Mouse (Mus musculus): ENCODE results near the gene Zfp318. TPM values are rescaled to one million over a fixed set of nuclear protein-coding genes. Genes with fewer than 3 reads are reported as not detected.

Gene Zfp318
- polyA plus RNA-seq, 1 experiment from 2014 or later: 10.7 TPM

GRCm38 (mm10) chr17:46438298-46438873, 54.9 kb downstream of the Zfp318 start, which contains the start of gene Slc22a7:
TSS of gene Slc22a7 (minus strand) at chr17:46438457.
- no peaks in the 10 kb centered on the region for H3K36me3 ChIP-seq (ENCODE audit: control insufficient read depth, insufficient read depth, low read length)
- no peak within 1 kb of the TSS; the same call in 1 of the 2 replicates for H3K9ac ChIP-seq (ENCODE audit: low read length)
- H3K27me3 ChIP-seq (replicated peaks; ENCODE audit: control insufficient read depth, insufficient read depth, low read length): no peaks in the 10 kb centered on the region

DNA sequence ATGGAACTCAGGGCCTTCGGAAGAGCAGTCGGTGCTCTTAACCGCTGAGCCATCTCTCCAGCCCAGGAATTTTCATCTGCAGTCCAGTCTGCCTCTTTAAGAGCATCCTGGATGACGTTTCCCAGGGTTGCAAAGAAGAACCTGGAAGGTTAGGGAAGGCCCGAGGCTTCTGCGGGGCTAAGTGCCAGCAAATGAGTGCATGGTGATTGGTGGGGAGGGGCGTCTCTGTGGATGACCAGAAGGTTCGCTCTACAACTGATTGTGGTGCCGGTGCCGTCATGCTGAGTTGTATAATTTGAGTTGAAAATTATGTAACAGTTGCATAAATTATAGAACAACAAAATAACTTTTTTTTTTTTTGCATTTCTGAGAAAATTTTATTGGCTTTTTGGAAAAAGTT, 55.6 kb downstream of the Zfp318 start:
- H3K27me3 ChIP-seq (replicated peaks; ENCODE audit: control insufficient read depth, insufficient read depth, low read length): no peaks in the 10 kb centered on the region; the same call in 1 of the 2 replicates

More at GRCm38 (mm10) chr17:46438298-46438873, 54.9 kb downstream of the Zfp318 start, which contains the start of gene Slc22a7:
- Histone ChIP-seq H3K4me2 (ENCODE audit: low read length) (no peak within 1 kb of the TSS), H3K27ac (ENCODE audit: low read depth, low read length) (no peak within 1 kb of the TSS), H3K9me3 (replicated peaks; ENCODE audit: control insufficient read depth, low read length) (no peaks in the 10 kb centered on the region), H3K4me3 (ENCODE audit: low read depth, low read length) (no peak within 1 kb of the TSS), H3K4me1 (ENCODE audit: control insufficient read depth, insufficient read depth, low read length) (no peaks in the 10 kb centered on the region)
- ATAC-seq (no peak), DNase-seq (ENCODE audit: low spot score) (no peak)
- WGBS: 95% methylated on average over 4 of the region's 4 CpGs

GRCm38 (mm10) chr17:46444839-46445579, 61.5 kb downstream of the Zfp318 start:
- Histone ChIP-seq H3K4me1 (ENCODE audit: control insufficient read depth, insufficient read depth, low read length) (no peaks in the 10 kb centered on the region), H3K36me3 (ENCODE audit: control insufficient read depth, insufficient read depth, low read length) (0 out of 2 replicates have a peak, but pooled peaks cover 9% of the 10 kb centered on the region), H3K27me3 (replicated peaks; ENCODE audit: control insufficient read depth, insufficient read depth, low read length) (peaks cover 16% of the 10 kb centered on the region), H3K9me3 (replicated peaks; ENCODE audit: control insufficient read depth, low read length) (no peaks in the 10 kb centered on the region), H3K9ac (ENCODE audit: low read length) (no peak overlapping the region), H3K4me3 (ENCODE audit: low read depth, low read length) (no peak overlapping the region), H3K27ac (ENCODE audit: low read depth, low read length) (no peak overlapping the region), H3K4me2 (ENCODE audit: low read length) (0 out of 2 replicates have a peak overlapping the region, but pooled peaks have one; percentile 21)
- 5% methylated on average over 44 of the region's 50 CpGs for WGBS
- no peak for ATAC-seq
- DNase-seq (ENCODE audit: low spot score): no peak

More for the DNA sequence above, 55.6 kb downstream of the Zfp318 start:
- Histone ChIP-seq H3K4me2 (ENCODE audit: low read length) (no peak overlapping the region), H3K9me3 (replicated peaks; ENCODE audit: control insufficient read depth, low read length) (no peaks in the 10 kb centered on the region), H3K9ac (ENCODE audit: low read length) (no peak overlapping the region), H3K4me3 (ENCODE audit: low read depth, low read length) (no peak overlapping the region), H3K4me1 (ENCODE audit: control insufficient read depth, insufficient read depth, low read length) (no peaks in the 10 kb centered on the region), H3K36me3 (ENCODE audit: control insufficient read depth, insufficient read depth, low read length) (no peaks in the 10 kb centered on the region), H3K27ac (ENCODE audit: low read depth, low read length) (no peak overlapping the region)
- WGBS: 92% methylated on average over 10 of the region's 10 CpGs
- no peak for DNase-seq (ENCODE audit: low spot score)
- ATAC-seq: no peak

GRCm38 (mm10) chr17:46446264-46446663, 62.7 kb downstream of the Zfp318 start:
- Histone ChIP-seq H3K4me2 (ENCODE audit: low read length) (no peak overlapping the region), H3K27me3 (replicated peaks; ENCODE audit: control insufficient read depth, insufficient read depth, low read length) (peaks cover 16% of the 10 kb centered on the region), H3K4me1 (ENCODE audit: control insufficient read depth, insufficient read depth, low read length) (no peaks in the 10 kb centered on the region), H3K9me3 (replicated peaks; ENCODE audit: control insufficient read depth, low read length) (no peaks in the 10 kb centered on the region), H3K4me3 (ENCODE audit: low read depth, low read length) (no peak overlapping the region), H3K36me3 (ENCODE audit: control insufficient read depth, insufficient read depth, low read length) (0 out of 2 replicates have a peak, but pooled peaks cover 9% of the 10 kb centered on the region), H3K27ac (ENCODE audit: low read depth, low read length) (no peak overlapping the region), H3K9ac (ENCODE audit: low read length) (no peak overlapping the region)
- ATAC-seq (no peak), DNase-seq (ENCODE audit: low spot score) (no peak)
- WGBS: 90% methylated on average over 16 of the region's 16 CpGs

DNA sequence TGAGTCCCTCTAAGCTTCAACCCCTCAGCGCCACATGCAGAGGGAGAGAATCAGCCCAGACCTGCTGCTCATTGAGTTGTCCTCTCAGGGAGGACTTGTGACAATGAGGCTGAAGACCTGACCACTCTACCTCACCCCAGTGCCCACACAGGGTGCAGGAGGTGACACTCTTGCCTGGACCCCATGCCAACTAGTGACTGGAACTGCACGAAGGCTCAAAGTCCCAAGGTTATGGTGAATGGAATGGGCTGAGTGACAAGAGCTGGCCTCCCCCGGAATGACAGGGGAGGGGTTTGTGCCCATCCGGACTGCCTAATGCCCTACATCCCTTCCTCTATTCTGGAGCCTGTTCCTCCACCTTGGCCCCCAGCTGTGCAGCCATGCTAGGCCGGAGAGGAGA, 69.2 kb downstream of the Zfp318 start:
- Histone ChIP-seq H3K9ac (ENCODE audit: low read length) (no peak overlapping the region), H3K4me3 (ENCODE audit: low read depth, low read length) (no peak overlapping the region), H3K4me2 (ENCODE audit: low read length) (no peak overlapping the region), H3K9me3 (replicated peaks; ENCODE audit: control insufficient read depth, low read length) (no peaks in the 10 kb centered on the region), H3K27me3 (replicated peaks; ENCODE audit: control insufficient read depth, insufficient read depth, low read length) (peaks cover 12% of the 10 kb centered on the region), H3K4me1 (ENCODE audit: control insufficient read depth, insufficient read depth, low read length) (peaks cover 24% of the 10 kb centered on the region), H3K36me3 (ENCODE audit: control insufficient read depth, insufficient read depth, low read length) (no peaks in the 10 kb centered on the region), H3K27ac (ENCODE audit: low read depth, low read length) (no peak overlapping the region)
- ATAC-seq: no peak
- WGBS: 30% methylated on average over 5 of the region's 5 CpGs
- DNase-seq (ENCODE audit: low spot score): no peak

DNA sequence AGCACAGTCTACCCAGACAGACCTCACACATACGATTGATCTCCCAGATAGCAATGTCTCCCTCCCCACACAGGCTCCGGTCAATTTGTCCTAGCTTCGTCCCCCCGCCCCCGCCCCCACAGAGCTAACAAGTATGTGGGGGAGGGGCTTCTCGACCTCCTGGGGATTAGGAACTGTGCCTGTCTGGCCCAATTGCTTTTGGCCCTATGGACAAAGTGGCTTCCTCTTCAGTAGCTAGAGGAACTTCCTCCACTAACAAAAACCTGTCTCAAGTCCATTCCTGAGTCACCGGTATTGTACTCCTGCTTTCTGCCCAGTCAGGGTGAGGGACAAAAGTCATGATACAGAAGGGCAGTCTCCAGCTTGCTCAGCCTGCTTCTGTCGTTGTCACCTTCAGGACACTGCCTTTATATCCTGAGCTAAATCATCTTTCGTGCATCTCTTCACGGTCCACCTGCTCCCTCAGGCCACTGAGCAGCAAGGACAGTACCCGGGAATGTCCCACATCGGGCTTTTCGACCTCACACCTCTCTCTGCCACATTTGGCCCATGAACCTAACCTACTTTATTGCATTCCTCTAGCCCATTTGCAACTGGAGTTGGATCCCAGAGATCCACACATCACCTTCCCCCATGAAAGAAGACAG, 69.9 kb downstream of the Zfp318 start:
- H3K9ac ChIP-seq (ENCODE audit: low read length): peak overlapping the region; percentile 40; the same call in 1 of the 2 replicates
- 0 out of 2 replicates have a peak overlapping the region, but pooled peaks have one; percentile 27 for H3K4me3 ChIP-seq (ENCODE audit: low read depth, low read length)
- 0 out of 2 replicates have a peak overlapping the region, but pooled peaks have one; percentile 14 for H3K27ac ChIP-seq (ENCODE audit: low read depth, low read length)

GRCm38 (mm10) chr17:46453970-46454411, 70.5 kb downstream of the Zfp318 start:
- H3K4me2 ChIP-seq (ENCODE audit: low read length): peak overlapping the region; percentile 71
- H3K36me3 ChIP-seq (ENCODE audit: control insufficient read depth, insufficient read depth, low read length): peaks cover 3% of the 10 kb centered on the region; the same call in 1 of the 2 replicates
- 0 out of 2 replicates have a peak overlapping the region, but pooled peaks have one; percentile 14 for H3K27ac ChIP-seq (ENCODE audit: low read depth, low read length)
- DNase-seq (ENCODE audit: low spot score) (peak; percentile 50), ATAC-seq (peak; percentile 41)
- peak overlapping the region; percentile 27 for H3K4me3 ChIP-seq (ENCODE audit: low read depth, low read length)
- H3K9ac ChIP-seq (ENCODE audit: low read length): peak overlapping the region; percentile 40
- peaks cover 12% of the 10 kb centered on the region for H3K27me3 ChIP-seq (replicated peaks; ENCODE audit: control insufficient read depth, insufficient read depth, low read length)
- H3K9me3 ChIP-seq (replicated peaks; ENCODE audit: control insufficient read depth, low read length): no peaks in the 10 kb centered on the region
- 2% methylated on average over 26 of the region's 26 CpGs for WGBS
- H3K4me1 ChIP-seq (ENCODE audit: control insufficient read depth, insufficient read depth, low read length): peaks cover 24% of the 10 kb centered on the region

More for the DNA sequence above, 69.9 kb downstream of the Zfp318 start:
- Histone ChIP-seq H3K36me3 (ENCODE audit: control insufficient read depth, insufficient read depth, low read length) (no peaks in the 10 kb centered on the region), H3K27me3 (replicated peaks; ENCODE audit: control insufficient read depth, insufficient read depth, low read length) (peaks cover 12% of the 10 kb centered on the region), H3K9me3 (replicated peaks; ENCODE audit: control insufficient read depth, low read length) (no peaks in the 10 kb centered on the region), H3K4me2 (ENCODE audit: low read length) (peak overlapping the region; percentile 71), H3K4me1 (ENCODE audit: control insufficient read depth, insufficient read depth, low read length) (peaks cover 24% of the 10 kb centered on the region)
- no peak for ATAC-seq
- no peak for DNase-seq (ENCODE audit: low spot score)
- 8% methylated on average over 13 of the region's 13 CpGs for WGBS

DNA sequence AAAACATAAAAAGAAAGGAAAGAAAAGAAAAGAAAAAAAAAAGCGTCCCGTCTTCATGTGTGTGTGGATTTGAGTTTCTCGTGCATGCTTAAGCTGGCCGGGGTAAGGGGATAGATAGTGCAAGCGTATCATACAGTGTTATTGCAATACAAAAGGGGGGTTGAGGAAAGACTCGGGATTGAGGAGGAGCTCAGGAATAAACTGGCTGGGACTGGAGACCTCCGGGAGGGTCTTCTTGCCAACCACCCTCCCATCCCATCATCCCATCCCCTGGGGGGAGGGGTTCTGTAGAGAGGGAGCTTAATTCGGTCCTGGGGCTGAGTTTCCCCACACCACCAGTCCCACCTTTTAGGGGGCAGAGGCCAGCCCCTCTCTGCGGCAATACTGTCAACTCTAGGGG, 71.0 kb downstream of the Zfp318 start:
- WGBS: 2% methylated on average over 9 of the region's 9 CpGs
- H3K9ac ChIP-seq (ENCODE audit: low read length): peak overlapping the region; percentile 40

More for the DNA sequence above, 71.0 kb downstream of the Zfp318 start:
- H3K27ac ChIP-seq (ENCODE audit: low read depth, low read length): 0 out of 2 replicates have a peak overlapping the region, but pooled peaks have one; percentile 9
- H3K4me2 ChIP-seq (ENCODE audit: low read length): peak overlapping the region; percentile 71
- H3K27me3 ChIP-seq (replicated peaks; ENCODE audit: control insufficient read depth, insufficient read depth, low read length): peaks cover 12% of the 10 kb centered on the region
- peaks cover 24% of the 10 kb centered on the region for H3K4me1 ChIP-seq (ENCODE audit: control insufficient read depth, insufficient read depth, low read length)
- H3K9me3 ChIP-seq (replicated peaks; ENCODE audit: control insufficient read depth, low read length): no peaks in the 10 kb centered on the region
- DNase-seq (ENCODE audit: low spot score): peak; percentile 49
- peaks cover 7% of the 10 kb centered on the region for H3K36me3 ChIP-seq (ENCODE audit: control insufficient read depth, insufficient read depth, low read length)
- peak; percentile 15; the same call in 1 of the 2 replicates for ATAC-seq
- peak overlapping the region; percentile 27 for H3K4me3 ChIP-seq (ENCODE audit: low read depth, low read length)
